Mouse (Mus musculus) T-cell, adult 2 months (primary cell): ENCODE results near the gene Plekhm2.

ENCODE experiments used
- DNase-seq: peaks from one replicate; pipeline ENCODE4 v3.0.0; 2022; ENCODE audit warnings: low spot score

Plekhm2 gene

GRCm38 (mm10) chr4:141664799-141665198, at the start of gene Plekhm2:
TSS of gene Plekhm2 (minus strand) at chr4:141664899.
- DNase-seq = no peak

- no peak for DNase-seq
Observed at GRCm38 (mm10) chr4:141713598-141714142, 49.0 kb upstream of the Plekhm2 start.

- DNase-seq = no peak
Observed at GRCm38 (mm10) chr4:141711250-141711649, 46.6 kb upstream of the Plekhm2 start.

GRCm38 (mm10) chr4:141708971-141709370, 44.3 kb upstream of the Plekhm2 start:
- no peak for DNase-seq

GRCm38 (mm10) chr4:141708005-141708404, 43.3 kb upstream of the Plekhm2 start:
- DNase-seq = no peak

GRCm38 (mm10) chr4:141705331-141705730, 40.6 kb upstream of the Plekhm2 start:
- no peak for DNase-seq

GRCm38 (mm10) chr4:141704625-141705024, 39.9 kb upstream of the Plekhm2 start:
- DNase-seq = no peak

- no peak for DNase-seq
Observed at GRCm38 (mm10) chr4:141694719-141695118, 30.0 kb upstream of the Plekhm2 start.

- no peak for DNase-seq
Observed at GRCm38 (mm10) chr4:141688505-141688904, 23.8 kb upstream of the Plekhm2 start.

- DNase-seq = no peak
Observed at GRCm38 (mm10) chr4:141686525-141686924, 21.8 kb upstream of the Plekhm2 start.

- no peak for DNase-seq
Observed at GRCm38 (mm10) chr4:141686093-141686492, 21.4 kb upstream of the Plekhm2 start.

GRCm38 (mm10) chr4:141685499-141685898, 20.8 kb upstream of the Plekhm2 start, which contains the start of gene Rsc1a1:
TSS of gene Rsc1a1 (minus strand) at chr4:141685599.
- DNase-seq = no peak

GRCm38 (mm10) chr4:141682706-141683230, 18.1 kb upstream of the Plekhm2 start:
- no peak for DNase-seq

- no peak for DNase-seq
Observed at GRCm38 (mm10) chr4:141681767-141682166, 17.1 kb upstream of the Plekhm2 start.

- DNase-seq = no peak
Observed at GRCm38 (mm10) chr4:141680892-141681291, 16.2 kb upstream of the Plekhm2 start.

GRCm38 (mm10) chr4:141679016-141679415, 14.3 kb upstream of the Plekhm2 start:
- DNase-seq = no peak

- no peak for DNase-seq
Observed at GRCm38 (mm10) chr4:141676462-141676979, 11.8 kb upstream of the Plekhm2 start.

- no peak for DNase-seq
Observed at GRCm38 (mm10) chr4:141672325-141672724, 7.6 kb upstream of the Plekhm2 start.

- no peak for DNase-seq
Observed at GRCm38 (mm10) chr4:141671389-141671788, 6.7 kb upstream of the Plekhm2 start.

GRCm38 (mm10) chr4:141669898-141670712, 5.4 kb upstream of the Plekhm2 start:
- DNase-seq = no peak

- DNase-seq = peak; percentile 65
Observed at GRCm38 (mm10) chr4:141664011-141664745, 521 bp downstream of the Plekhm2 start.
